Mouse (Mus musculus): Measurements from ENCODE around the gene Rad51.

- TF ChIP-seq POLR2A (IDR thresholded peaks at IDR 0.05; ENCODE audit: borderline replicate concordance, extremely low read depth, low read depth, low read length) (no peak), CTCF (IDR thresholded peaks at IDR 0.05; ENCODE audit: insufficient read depth, low read length) (no peak)
Observed at GRCm38 (mm10) chr2:119146435-119146834, 33.8 kb downstream of the Rad51 start.
